Mouse (Mus musculus): ENCODE measurements at regions not wholly inside any gene's neighbourhood (a gene's known extent, or its start where the extent isn't known, plus 50 kb on each side); places are given as distances from the start of the nearest gene placed in this dataset.

- DNase-seq = no peak
Measured at GRCm38 (mm10) chr4:110125067-110125784, 147.4 kb downstream of the Dmrta2 start.

GRCm38 (mm10) chr4:110127941-110128520 lies 150.2 kb downstream of the Dmrta2 start:
- no peak for DNase-seq

GRCm38 (mm10) chr4:110128918-110129317 lies 151.1 kb downstream of the Dmrta2 start:
- no peak for DNase-seq

- DNase-seq = no peak
Measured at GRCm38 (mm10) chr4:110129518-110129917, 151.7 kb downstream of the Dmrta2 start.

GRCm38 (mm10) chr4:110132061-110132460 lies 154.2 kb downstream of the Dmrta2 start:
- no peak for DNase-seq

- DNase-seq = no peak
Measured at GRCm38 (mm10) chr4:110134036-110134435, 156.2 kb downstream of the Dmrta2 start.

GRCm38 (mm10) chr4:110145229-110145628 lies 167.4 kb downstream of the Dmrta2 start:
- no peak for DNase-seq

- no peak for DNase-seq
Measured at GRCm38 (mm10) chr4:110152103-110152946, 174.5 kb downstream of the Dmrta2 start.

All from kidney, adult 11 months (tissue).